Mouse (Mus musculus) cerebellum, postnatal 4 days (tissue): Measurements from ENCODE around the gene D6Ertd527e.

Experiments used
- DNase-seq, 2 experiments: peaks; one replicate each; pipeline ENCODE4 v3.0.0; 2022; ENCODE audit warnings: low spot score in 2 of 2, mixed read lengths in 1 of 2

D6Ertd527e gene

DNA sequence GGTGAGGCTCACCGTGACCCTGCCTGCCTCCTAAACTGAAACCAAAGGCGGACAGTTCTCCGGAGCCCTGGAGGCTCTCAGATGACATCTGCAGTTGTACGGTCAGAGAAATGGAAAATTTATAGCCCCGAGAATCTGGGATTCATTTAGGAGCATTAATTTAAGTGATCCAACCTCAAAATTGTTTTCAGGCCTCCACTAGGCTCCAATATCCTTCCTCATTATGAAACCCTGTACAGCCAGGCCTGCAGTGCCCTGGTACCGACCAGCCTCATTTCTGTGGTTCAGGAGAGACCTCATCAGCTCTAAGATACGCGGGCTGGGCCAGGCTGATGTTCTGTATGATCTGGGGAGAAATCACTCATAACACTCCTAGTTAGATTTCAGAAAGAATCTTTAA, 46.9 kb downstream of the D6Ertd527e start:
- DNase-seq, result no peak

DNA sequence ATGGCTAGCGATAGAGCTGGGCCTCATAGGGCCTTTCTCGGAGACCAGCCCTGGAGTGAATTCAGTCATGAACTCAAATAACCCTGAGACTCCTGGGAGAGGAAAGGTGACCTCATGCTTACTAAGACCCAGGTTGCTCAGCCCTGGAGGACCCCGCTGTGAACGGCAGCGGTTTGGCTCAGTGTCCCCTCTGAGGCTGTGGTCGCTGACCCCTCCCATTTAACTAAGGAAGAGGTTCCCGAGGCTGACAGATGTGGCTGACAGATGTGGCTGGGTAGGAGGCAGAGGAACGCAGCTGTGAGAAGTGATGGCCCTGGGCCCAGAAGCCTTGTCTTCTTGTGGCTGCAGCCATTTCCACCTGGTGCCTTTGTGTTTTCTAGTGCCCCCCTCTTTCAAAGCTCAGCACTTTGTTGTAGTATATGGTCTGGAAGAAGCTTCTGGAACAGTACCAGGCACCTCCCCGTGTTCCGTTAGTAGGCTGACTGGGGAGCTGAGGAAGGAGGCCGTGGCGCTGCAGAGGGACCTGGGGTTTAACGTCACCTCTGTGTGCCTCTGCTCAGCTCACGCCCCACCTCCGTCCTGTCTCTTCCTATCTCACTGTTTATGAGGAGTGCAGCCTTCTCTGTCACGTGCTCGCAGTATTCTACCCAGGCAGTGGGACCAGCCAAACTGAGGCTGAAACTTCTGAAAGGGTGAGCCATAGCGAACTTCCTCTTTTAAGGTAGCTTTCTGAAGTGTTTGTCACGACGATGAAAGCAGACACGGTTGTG, 48.1 kb downstream of the D6Ertd527e start:
- no peak for DNase-seq

- no peak for DNase-seq
These were observed 48.7 kb downstream of the D6Ertd527e start for GRCm38 (mm10) chr6:87153231-87153580.

DNA sequence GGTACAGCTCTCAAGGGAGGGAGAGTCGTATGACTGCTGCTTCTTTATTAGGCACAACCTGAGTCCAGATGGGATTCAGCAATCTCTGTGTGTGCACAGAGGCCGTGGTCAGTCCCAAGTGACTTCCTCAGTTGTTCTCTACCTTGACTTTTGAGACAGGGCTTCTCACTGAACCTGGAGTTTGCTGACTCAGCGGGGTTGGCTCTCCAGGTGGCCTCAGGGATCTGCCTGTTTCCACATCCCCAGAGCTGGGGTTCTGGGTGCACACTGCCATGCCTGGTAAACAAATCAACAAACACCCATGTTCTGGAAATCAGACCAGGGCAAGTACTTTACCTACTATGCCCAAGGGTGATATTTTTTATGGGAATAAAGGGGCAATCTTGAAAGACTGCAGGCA, 49.3 kb downstream of the D6Ertd527e start:
- DNase-seq, result no peak

- no peak for DNase-seq
These were observed 53.6 kb downstream of the D6Ertd527e start for GRCm38 (mm10) chr6:87158062-87158623.

DNA sequence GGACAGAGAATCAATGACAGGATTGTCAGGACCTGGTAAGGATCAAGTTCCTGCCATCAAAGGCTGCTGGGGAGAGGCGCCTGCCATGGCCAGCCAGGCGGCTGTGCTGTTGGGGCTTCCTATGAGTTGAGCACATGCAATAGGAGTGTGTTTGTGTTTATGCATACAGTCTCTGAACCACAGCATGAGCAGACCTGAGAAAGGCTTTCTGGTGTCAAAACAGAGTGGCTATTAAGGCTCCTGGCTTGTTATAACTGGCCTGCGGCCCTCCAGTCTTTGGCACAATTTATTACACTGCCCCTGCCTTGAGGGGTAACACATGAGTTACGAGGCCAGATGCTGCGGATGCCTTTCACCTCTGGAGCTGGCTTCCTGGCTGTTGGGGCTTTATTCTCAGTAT, 55.6 kb downstream of the D6Ertd527e start:
- DNase-seq, result no peak

DNA sequence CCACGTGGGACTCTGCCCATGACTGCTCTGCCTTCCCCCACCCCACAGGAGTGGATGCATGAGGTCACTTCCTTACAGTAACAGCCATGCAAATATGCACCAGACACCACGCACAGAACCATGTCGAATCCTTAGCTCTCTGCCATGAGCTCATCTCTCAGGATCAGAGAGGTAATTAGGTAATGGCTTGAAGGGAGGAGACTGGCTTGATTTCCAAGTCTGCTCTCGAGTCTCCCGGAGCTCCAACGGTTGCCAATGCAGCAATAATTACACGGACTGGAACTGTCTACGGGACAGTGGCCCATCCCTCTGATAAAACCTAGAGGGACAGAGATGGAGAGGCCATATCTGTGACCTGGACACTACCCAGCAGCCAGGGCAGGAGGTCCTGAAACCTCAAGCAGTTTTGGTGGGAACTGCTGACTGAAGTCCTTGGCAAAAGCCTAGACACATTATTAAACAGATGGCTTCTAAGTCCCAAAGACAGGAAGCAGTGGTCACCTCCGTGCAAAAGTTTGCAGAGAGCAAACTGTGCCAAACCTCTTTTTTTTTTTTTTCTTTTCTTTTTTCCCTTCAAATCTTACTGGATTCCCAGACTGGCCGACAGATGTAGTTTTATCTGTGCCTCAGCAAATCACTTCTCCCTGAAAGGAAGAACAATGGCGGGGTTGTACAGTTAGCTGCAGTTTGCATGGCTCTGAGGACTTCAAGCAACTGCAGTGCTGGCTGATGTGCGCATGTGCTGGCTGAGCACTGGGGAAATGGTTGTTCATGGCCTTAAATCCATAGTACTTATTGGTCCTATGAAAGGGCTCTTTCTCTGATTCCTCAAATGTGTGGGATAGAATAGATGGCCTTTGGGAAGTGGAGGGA, 57.1 kb downstream of the D6Ertd527e start:
- no peak for DNase-seq
